In the genomic region with DNA sequence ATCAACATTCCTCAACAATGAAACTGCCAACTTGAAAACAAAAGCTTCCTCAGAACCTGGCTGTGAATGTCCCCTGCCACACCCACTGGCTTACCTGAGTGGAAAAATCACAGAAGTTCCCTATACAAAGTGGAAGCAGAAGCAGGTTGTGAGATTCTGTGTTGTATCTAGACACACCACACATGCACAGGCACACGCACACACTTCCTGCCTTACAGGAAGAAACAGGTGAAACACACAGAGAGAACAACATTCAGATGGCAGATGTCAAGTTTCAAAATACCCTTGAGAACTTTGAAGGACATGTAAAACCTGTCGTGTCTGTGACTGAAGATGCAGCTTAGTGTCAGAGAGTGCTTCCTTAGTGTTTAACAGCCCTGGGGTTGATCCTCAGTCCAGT, we compare ENCODE assay signal across 19 mouse cellular contexts.
"Had no signal": no experiment of that assay in that cellular context is flagged by ENCODE, and none has a peak within 500 bp of the region (broad histone marks: within the 10 kb centered on the region; RNA-seq: fewer than 3 reads in every experiment).

No protein-coding gene starts in this region.

- H3K4me1 ChIP-seq: limb, embryonic 12.5 days; limb, embryonic 15.5 days had no signal

- H3K9ac ChIP-seq: kidney, embryonic 15.5 days; limb, embryonic 12.5 days; limb, embryonic 15.5 days; liver, embryonic 14.5 days; liver, postnatal 0 days; lung, embryonic 14.5 days; midbrain, embryonic 13.5 days had no signal

- H3K27me3 ChIP-seq: kidney, embryonic 15.5 days; limb, embryonic 12.5 days; limb, embryonic 15.5 days; midbrain, embryonic 13.5 days had no signal

- H3K4me2 ChIP-seq: kidney, embryonic 15.5 days; limb, embryonic 12.5 days; limb, embryonic 15.5 days; liver, embryonic 11.5 days; lung, embryonic 14.5 days; midbrain, embryonic 13.5 days had no signal

- H3K27ac ChIP-seq: kidney, embryonic 15.5 days; left cerebral cortex, adult 2 months; limb, embryonic 12.5 days; limb, embryonic 15.5 days; liver, embryonic 14.5 days; macrophage; midbrain, embryonic 13.5 days had no signal

- H3K4me3 ChIP-seq: kidney, embryonic 15.5 days; left cerebral cortex, adult 2 months; limb, embryonic 12.5 days; limb, embryonic 15.5 days; midbrain, embryonic 13.5 days; myocyte had no signal

- H3K9me3 ChIP-seq: kidney, embryonic 15.5 days; limb, embryonic 12.5 days; limb, embryonic 15.5 days; midbrain, embryonic 13.5 days had no signal

- ATAC-seq: intestine, embryonic 16.5 days; liver, postnatal 0 days; lung, postnatal 0 days; midbrain, embryonic 13.5 days; midbrain, embryonic 16.5 days had no signal

- DNase-seq: kidney, adult 2 months; kidney, postnatal 10 days; kidney, postnatal 36 days; layer of hippocampus, postnatal 36 days; left cerebral cortex, postnatal 4 days; liver, postnatal 0 days; lung, embryonic 14.5 days had no signal

- H3K36me3 ChIP-seq: kidney, embryonic 15.5 days; limb, embryonic 12.5 days; limb, embryonic 15.5 days; midbrain, embryonic 13.5 days had no signal
